Mouse (Mus musculus): ENCODE measurements around the gene Lypla2.

- no peak for TF ChIP-seq CTCF (conservative IDR thresholded peaks at IDR 0.05 in 1 of 2, IDR thresholded peaks at IDR 0.05 in 1 of 2; ENCODE audit: low read depth in 2 of 2, low read length in 2 of 2)
- TF ChIP-seq RCOR1 (conservative IDR thresholded peaks at IDR 0.05; ENCODE audit: low read depth, low read length), result no peak
- peak; percentile 99 for TF ChIP-seq ELF1 (IDR thresholded peaks at IDR 0.05; ENCODE audit: low read depth, low read length)
- TF ChIP-seq GABPA (IDR thresholded peaks at IDR 0.05; ENCODE audit: insufficient replicate concordance, low read depth, low read length), result no peak; the same call in 1 of the 2 replicates
- TF ChIP-seq MAFK (IDR thresholded peaks at IDR 0.05; ENCODE audit: insufficient replicate concordance, low read length), result no peak
- no peak for TF ChIP-seq ZNF384 (IDR thresholded peaks at IDR 0.05; ENCODE audit: low read depth, low read length)
- TF ChIP-seq USF2 (conservative IDR thresholded peaks at IDR 0.05; ENCODE audit: low read depth, low read length), result no peak
- TF ChIP-seq TCF12 (IDR thresholded peaks at IDR 0.05; ENCODE audit: low read depth, low read length), result peak; percentile 65; the same call in 1 of the 2 replicates
- peak; percentile 86 for TF ChIP-seq HCFC1 (IDR thresholded peaks at IDR 0.05; ENCODE audit: low read depth, low read length)
- no peak for TF ChIP-seq EP300 (IDR thresholded peaks at IDR 0.05; ENCODE audit: low read length)
- TF ChIP-seq POLR2A (IDR thresholded peaks at IDR 0.05; ENCODE audit: low read depth, low read length), result peak; percentile 80
- peak; percentile 32; the same call in 1 of the 2 replicates for TF ChIP-seq MAX (IDR thresholded peaks at IDR 0.05; ENCODE audit: low read length)
Observed at GRCm38 (mm10) chr4:135972556-135972906, at the start of gene Lypla2.
